Mouse (Mus musculus) spleen, postnatal 36 days (tissue): ENCODE results near the gene Phactr4.
A peak's percentile ranks its signal among the peaks of the same experiment; 100 is the strongest.

Experiments used
- DNase-seq, 2 experiments: peaks; one replicate each; pipeline ENCODE4 v3.0.0; 2022; ENCODE audit warnings: low spot score in 2 of 2, mixed read lengths in 1 of 2

The Phactr4 gene

DNA sequence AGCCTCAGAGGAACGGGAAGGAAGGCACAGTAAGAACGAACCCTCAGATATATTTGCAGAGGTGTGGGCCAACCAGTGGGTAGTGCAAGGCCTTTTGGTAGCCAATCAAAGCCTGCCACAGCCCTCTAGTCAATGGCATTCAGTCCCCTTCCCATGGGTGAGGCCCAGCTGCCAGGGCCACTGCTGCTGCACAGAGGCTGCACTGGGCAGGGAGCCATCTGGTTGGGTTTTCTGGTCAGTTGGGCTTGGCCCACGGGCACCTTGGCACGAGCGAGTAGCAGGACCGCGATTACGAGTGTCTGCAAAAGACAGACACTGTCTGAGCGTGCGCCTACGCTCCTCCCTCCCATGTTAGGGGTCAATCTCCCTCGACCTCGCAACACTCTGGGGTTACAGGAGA lies 83.3 kb downstream of the Phactr4 start:
- DNase-seq, result no peak

DNA sequence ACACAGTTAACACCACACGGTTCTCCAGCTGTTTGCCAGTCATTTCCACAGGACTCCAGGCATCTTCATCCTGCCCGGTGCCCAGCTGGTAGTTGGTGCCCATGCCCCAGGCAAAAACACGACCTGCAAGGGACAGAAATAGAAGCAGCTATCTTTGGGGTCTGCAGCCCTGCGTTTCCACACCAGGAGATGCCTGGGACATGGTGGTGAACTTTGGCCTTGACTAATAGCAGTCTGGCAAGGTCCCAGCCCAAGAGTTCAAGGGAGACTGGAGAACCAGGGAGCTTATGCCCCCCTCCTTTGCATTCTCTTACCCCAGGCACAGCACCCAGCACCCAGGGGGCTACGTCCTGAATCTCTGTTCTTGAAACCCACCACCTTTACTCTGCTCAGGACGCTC lies 89.4 kb downstream of the Phactr4 start:
- no peak for DNase-seq

DNA sequence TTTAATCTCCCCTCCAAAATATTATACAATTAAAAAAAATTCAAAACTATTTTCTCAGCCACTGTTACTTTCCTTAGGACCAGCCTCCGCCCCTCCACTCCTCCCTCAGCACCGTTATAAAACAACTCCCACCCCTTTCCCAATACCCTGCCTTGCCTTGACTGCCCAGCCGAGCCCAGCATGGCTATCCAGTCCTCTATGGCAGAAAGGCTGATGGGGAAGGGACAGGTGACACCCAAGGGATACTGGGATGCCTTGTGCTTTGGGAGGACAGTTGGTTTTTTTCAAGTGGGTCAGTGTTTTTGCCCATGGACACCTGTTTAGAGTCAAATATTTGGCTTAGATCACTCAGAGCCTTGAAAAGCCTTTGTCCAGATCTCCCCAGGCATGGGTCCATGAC lies 90.3 kb downstream of the Phactr4 start:
- DNase-seq, result no peak

DNA sequence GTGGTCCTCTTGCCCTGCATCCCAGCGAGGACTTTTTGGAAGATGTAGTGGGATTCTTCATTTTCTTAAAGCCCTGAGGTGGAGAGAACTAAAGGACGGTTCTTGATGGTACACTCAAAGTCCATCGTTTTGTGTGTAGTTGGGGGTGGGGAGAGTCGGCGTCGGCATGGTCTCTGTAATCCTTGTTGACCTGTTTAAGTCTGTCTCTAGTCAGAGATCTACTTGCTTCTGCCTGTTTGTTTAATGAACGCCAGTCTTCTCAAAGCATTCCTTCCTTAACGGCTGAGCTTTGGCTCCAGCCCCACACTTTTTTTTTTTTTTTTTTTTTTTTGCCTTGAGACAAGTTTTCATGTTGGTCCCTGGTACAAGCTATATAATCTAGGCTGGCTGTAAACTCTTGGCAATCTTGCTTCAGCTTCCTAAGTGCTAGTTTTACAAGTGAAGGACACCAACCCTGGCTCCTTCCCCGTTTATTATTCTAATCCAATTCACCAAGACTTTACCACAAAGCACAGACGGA lies 92.4 kb downstream of the Phactr4 start:
- no peak for DNase-seq

DNA sequence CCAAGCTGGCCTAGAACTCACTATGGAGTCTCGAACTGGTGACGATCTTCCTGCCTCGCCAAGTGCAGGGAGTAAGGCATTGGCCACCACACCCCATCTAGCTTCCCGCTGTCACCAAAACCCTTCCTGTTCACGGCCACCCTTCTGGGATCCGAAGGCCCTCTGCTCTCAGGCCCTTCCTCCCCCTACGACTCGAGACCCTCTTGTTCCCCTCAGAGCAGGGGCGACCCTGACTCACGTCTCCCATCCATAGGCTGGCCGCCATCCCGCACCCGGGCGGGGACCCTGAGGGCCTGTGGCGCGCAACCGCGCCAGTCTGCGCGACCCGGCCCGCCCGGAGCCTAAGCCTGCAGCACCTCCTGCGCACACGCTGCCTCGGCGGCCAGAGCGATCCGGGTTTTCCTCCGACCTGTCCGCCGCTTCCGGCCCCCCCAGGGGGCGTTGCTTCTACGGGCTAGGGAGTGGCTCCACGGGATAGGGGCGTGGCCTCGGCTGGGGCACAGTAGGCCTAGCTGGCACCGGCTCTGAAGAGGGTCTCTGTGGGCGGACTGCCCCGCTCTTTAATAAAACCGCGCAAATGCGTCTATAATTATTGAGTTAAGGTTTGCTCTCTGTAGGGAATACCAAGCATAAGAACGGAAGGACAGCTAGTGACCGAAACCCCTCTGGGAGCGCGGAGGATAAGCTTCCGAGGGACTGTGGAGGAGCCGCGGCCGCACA lies 93.0 kb downstream of the Phactr4 start, which contains the start of gene Trnau1ap:
TSS of gene Trnau1ap (minus strand) at position 424 of the 720 bp plus-strand sequence.
- DNase-seq, result peak; percentile 89 to 91

DNA sequence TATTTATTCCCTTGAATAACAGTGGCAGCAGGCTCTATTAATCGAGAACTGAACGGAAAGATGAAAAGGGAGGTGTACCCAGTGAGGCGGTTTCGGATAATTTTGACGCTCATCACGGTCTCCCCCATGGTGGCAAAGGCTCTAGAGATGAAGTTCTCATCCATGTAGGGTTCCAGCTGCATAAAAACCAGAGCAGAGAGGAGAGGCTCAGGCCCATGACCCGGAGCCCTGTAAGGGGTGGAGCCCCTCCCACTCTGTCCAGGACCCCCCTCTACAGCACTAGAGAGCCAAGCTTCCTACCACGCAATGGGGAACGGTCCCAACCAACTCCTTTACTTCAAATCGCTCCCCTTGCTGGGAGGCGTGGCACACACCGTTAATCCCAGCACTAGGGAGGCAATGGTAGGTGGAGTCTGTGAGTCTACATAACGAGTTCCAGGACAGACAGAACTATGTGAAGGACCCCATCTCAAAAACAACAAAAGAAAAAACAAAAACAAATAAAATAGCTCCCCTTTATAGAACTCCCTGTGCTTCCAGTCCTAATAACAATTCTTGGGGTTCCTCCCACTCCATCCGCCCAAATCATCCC lies 93.8 kb downstream of the Phactr4 start:
- DNase-seq, result no peak

DNA sequence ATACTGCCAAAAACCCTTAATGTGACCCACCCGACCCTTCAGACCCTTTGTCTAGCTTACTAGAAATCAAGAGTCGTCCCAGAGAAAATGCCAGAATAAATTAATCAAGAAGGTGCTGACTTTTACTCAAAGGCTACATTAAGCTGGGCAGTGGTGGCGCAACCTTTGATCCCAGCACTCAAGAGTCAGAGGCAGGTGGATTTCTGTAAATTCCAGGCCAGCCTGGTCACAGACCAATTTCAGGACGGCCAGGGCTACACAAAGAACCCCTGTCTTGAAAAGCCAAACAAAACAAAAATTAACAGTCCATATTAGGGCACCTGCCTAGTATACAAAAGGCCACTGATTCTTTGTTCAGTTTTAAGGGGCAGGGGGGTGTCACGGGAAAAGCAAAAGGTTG lies 95.8 kb downstream of the Phactr4 start:
- no peak for DNase-seq

DNA sequence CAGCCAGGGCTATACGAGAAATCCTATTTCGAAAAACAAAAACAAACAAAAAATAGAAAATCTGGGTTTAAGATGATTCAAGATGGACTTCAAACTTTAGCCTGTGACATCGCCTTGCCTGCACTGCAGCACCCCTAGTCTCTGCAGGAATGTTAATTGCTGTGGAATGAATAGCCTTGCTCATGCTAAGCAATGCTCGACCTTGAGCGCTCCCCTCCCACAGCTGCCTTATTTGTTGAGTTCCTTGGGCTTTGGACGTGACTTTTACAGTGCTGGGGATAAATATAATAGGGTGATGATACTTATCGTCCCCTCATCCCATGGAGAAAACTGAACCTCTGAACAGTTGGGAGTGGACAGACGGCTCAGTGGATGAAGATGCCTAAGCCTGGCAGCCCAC lies 106.6 kb downstream of the Phactr4 start:
- DNase-seq, result no peak

DNA sequence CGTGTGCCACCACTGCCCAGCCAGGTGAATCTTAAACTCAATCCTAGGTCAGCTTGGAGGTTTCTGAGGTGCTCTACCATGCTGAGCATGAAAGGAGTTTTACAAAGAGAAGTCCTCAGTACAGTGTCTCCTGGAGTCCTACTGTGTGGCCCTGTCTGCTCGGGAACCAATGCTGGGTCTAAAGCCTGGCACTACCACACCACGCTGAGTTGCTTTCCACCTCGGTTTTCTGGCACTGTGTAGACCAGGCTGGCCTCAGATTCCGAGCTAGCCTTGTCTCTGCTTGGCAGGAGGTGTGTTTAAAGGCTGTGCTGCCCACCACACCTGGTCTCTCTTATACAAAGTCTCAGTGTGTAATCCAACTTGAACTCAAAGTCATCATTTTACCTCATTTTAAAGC lies 109.7 kb downstream of the Phactr4 start:
- no peak for DNase-seq

DNA sequence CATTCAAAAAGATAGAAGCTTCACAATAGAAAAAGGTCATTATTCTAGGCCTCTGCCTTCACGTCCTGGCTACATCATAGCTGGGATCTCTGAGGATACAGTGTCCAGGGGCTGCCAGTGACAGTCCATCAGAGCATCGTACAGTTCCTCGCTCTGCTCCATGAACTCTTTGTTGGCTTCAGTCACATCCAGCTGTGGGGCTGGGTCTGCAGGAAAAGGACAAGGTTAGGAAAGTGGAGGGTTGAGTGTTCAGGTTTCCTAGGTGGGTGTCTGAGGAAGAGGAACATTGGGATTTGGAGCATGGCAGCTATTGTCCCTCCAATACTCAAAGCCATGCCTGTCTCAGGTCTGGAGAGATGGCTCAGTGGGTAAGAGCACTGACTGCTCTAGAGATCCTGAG lies 110.5 kb downstream of the Phactr4 start:
- DNase-seq, result no peak

DNA sequence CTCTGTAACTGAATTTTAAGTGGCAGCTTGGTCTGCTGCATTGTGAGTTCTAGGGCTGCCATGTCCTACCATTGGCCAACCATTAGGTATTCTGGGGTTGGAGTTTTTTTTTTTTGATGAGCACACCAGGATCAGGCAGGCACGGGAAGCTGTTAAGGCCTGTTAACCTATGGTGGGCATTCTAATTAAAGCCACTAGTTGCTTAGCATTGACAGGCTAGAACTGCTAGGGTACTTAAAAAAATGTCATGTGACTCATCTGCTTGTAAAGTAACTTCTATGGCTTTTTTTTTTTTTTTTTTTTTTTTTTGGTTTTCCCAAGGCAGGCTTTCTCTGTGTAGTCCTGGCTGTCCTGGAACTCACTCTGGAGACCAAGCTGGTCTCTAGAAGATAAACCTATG lies 111.1 kb downstream of the Phactr4 start:
- DNase-seq, result no peak

DNA sequence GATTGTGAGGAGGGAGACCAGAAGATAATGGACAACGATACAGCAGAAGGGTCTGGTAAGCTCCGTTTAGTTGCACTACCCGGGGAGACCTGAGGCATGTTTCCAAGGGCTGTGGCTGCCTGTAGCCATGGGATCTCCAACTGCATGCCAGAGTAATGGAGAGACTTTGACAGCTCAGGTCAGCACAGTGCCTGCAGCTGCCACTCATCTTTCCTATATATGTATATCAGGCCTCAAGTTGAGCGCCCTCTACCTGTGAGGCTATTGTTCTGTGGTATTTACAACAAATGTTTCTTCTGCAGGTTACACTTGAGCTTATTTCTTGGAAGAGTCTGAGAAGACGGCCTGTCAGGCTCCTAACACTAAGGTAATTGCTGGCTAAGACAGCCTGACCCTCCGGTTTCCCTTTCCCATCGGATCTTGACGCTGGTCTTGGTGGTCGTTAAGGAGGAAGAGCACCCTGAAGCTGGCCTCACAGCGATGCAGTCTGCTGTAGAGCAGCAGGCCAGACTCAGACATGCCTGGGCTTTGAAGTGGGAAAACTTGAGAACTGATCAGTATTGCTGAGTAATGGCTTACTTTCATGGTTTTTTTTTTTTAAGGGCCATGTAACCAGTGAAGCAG lies 112.3 kb downstream of the Phactr4 start:
- DNase-seq, result peak; percentile 61 to 70

DNA sequence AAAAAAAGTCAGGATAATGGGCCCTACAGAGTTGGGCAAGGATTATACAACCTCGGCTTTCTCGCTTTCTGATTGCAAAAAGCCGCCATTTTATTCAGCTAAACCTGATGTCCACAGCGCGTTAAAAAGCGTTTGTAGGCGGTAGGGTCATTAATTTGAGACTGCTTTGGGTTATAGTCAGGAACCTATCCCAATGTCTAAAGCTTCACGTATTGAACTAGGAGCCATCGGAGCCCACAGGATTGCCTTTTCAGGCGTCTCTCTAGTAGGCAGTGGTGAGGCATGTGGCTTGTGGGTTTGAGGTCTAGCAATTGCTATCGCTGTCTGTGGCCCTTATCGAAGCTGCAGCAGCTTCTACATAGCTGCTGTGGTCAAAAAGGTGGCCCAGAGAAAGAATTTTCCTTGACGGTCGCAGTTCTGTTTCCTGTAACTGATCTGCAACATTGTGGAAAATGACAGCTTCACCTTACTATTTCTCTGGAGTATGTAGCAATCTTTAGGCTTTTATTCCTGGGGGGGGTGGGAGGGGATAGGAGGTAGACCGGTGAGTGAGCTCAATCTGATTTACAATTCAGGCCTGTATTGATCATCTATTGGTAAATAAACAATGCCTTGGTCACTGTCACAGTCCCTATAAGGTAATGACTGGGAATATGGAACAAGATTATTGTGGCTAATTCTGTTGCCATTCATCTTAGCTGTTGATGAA lies 113.0 kb downstream of the Phactr4 start:
- DNase-seq, result peak; percentile 22 to 36

DNA sequence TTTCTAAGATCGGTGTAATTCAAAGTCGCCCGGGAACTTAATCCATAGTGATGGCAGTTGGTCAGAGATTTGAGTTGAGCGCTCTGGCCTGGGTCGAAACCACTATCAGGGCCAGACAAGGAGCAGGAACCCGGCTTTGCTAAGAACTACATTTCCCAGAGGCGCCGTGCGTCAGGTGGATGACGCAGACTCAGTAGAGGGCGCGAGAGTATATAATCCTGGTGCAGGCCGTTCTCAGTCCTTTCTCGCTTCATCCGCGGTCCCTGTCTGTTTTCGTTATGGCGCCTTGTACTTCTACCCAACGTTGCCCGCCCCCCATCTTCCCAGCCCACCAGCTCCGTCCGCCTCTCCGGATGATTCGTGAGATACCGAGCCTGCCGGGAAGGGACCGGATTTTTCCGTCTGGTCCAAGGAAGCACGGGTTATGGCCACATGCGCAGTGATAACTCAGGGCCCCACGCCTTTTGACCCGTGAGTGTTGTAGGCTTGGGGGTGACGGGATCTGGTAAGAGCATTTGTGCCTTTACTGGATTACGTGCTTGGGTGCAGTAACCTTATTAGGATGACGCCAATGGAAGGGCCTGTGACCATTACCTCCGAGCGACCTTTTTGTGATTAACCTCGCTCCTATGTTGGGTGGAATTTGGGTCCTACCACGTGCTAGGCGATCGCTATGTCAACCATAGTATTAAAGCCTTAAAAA lies 113.7 kb downstream of the Phactr4 start:
- DNase-seq, result peak; percentile 91 to 92

DNA sequence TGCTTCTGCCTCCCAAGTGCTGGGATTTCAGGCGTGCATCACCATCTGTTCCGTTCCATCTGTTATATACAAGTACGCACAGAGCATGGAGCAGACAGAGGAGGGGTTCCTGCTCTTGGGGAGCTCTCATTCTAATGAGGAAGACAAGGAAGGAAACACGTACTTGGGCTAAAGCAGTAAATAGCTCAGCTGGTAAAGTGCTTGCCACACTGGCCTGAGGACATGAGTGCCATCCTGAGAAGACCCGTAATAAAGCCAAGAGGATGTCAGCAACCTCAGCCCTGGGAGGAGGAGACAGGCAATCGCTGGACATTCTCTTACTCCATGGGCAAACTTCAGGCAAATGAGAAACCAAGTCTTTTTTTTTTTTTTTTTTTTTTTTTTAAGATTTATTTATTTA lies 116.3 kb downstream of the Phactr4 start:
- no peak for DNase-seq
